ENCODE assay signal across 8 mouse cellular contexts in the genomic region with DNA sequence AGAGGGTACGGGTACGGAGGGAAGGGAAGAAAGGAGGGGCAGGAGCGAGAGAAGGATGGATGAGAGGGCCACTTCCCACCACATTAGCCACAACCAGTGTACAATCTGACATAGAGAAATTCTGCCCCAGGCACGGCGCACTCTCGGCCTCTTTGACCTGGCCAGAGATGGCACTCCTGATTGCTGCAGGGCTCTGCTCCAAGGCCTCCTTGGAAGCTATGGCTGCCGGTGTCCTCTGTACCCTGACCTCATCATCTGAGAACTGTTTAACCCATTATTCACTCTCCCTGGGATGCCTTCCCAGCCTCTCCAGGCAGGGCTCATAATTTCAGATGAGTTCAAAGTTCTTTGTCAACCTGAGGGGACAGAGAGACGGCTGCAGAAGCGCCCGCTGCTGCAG.
DNase-seq lines count a peak whose midpoint lies in the region; ATAC-seq and TF ChIP-seq lines count a peak whose summit lies in the region.

No protein-coding gene starts in this region.

- peak overlapping the region; percentile 46 for H3K4me2 ChIP-seq in hindbrain, embryonic 12.5 days (replicated peaks)
- H3K4me2 ChIP-seq in limb, embryonic 13.5 days (replicated peaks), result peak overlapping the region; percentile 60

- peaks cover 68% of the 10 kb centered on the region for H3K4me1 ChIP-seq in E14TG2a.4 (replicated peaks; ENCODE audit: low read depth, low read length)
- peaks cover 68% of the 10 kb centered on the region for H3K4me1 ChIP-seq in hindbrain, embryonic 12.5 days
- H3K4me1 ChIP-seq in limb, embryonic 13.5 days, result peaks cover 63% of the 10 kb centered on the region
- peaks cover 11% of the 10 kb centered on the region for H3K4me1 ChIP-seq in thymus, adult 2 months (replicated peaks; ENCODE audit: control insufficient read depth, insufficient read depth, low read length)

- peak overlapping the region; percentile 100 for H3K27ac ChIP-seq in hindbrain, embryonic 12.5 days
- H3K27ac ChIP-seq in limb, embryonic 13.5 days, result no peak overlapping the region; the same call in 1 of the 2 replicates
- no peak overlapping the region for H3K27ac ChIP-seq in thymus, adult 2 months (ENCODE audit: control insufficient read depth, insufficient read depth, low read length)

- H3K27me3 ChIP-seq in E14TG2a.4 (ENCODE audit: insufficient read depth, low read length), result peaks cover 76% of the 10 kb centered on the region
- no peaks in the 10 kb centered on the region for H3K27me3 ChIP-seq in hindbrain, embryonic 12.5 days
- no peaks in the 10 kb centered on the region for H3K27me3 ChIP-seq in limb, embryonic 13.5 days
- H3K27me3 ChIP-seq in thymus, adult 2 months (ENCODE audit: control insufficient read depth, insufficient read depth, low read length), result no peaks in the 10 kb centered on the region; the same call in 1 of the 2 replicates

- ATAC-seq in hindbrain, embryonic 12.5 days (ENCODE audit: low FRiP score), result no peak
- no peak for ATAC-seq in limb, embryonic 13.5 days (ENCODE audit: low FRiP score, low read depth)

- H3K9me3 ChIP-seq in E14TG2a.4 (ENCODE audit: low read length), result no peaks in the 10 kb centered on the region
- no peaks in the 10 kb centered on the region for H3K9me3 ChIP-seq in hindbrain, embryonic 12.5 days (replicated peaks)
- H3K9me3 ChIP-seq in limb, embryonic 13.5 days, result no peaks in the 10 kb centered on the region

- peak; percentile 62 for DNase-seq in adrenal gland, postnatal 10 days
- DNase-seq in adrenal gland, adult 8-10 months, result no peak
- no peak for DNase-seq in thymus, postnatal 36 days
- DNase-seq in thymus, adult 2 months, result no peak
- no peak for DNase-seq in left cerebral cortex, adult 9 months (ENCODE audit: low spot score in 2 of 2)

- H3K4me3 ChIP-seq in E14TG2a.4 (replicated peaks; ENCODE audit: low read length), result peak overlapping the region; percentile 57
- H3K4me3 ChIP-seq in hindbrain, embryonic 12.5 days, result no peak overlapping the region; the same call in 1 of the 2 replicates
- H3K4me3 ChIP-seq in limb, embryonic 13.5 days, result peak overlapping the region; percentile 24
- no peak overlapping the region for H3K4me3 ChIP-seq in thymus, adult 2 months (ENCODE audit: control insufficient read depth, insufficient read depth, low read length)

- no peaks in the 10 kb centered on the region for H3K36me3 ChIP-seq in E14TG2a.4 (ENCODE audit: insufficient read depth, low read length)
- no peaks in the 10 kb centered on the region for H3K36me3 ChIP-seq in hindbrain, embryonic 12.5 days
- no peaks in the 10 kb centered on the region for H3K36me3 ChIP-seq in limb, embryonic 13.5 days
- no peaks in the 10 kb centered on the region for H3K36me3 ChIP-seq in thymus, adult 2 months (ENCODE audit: control insufficient read depth, insufficient read depth, low read length)

- H3K9ac ChIP-seq in hindbrain, embryonic 12.5 days, result peak overlapping the region; percentile 57; the same call in 1 of the 2 replicates
- peak overlapping the region; percentile 60 for H3K9ac ChIP-seq in limb, embryonic 13.5 days

- no peak for TF ChIP-seq CTCF in E14TG2a.4 (conservative IDR thresholded peaks at IDR 0.05; ENCODE audit: low read length)
- no peak for TF ChIP-seq CTCF in thymus, adult 2 months (IDR thresholded peaks at IDR 0.05; ENCODE audit: borderline replicate concordance, control insufficient read depth, extremely low read depth, insufficient read depth, low read length, poor library complexity)

- no peak for TF ChIP-seq POLR2A in thymus, adult 2 months (IDR thresholded peaks at IDR 0.05; ENCODE audit: control insufficient read depth, extremely low read depth, insufficient read depth, low read length, poor library complexity)

- WGBS in hindbrain, embryonic 12.5 days, result 35% methylated on average over 10 of the region's 10 CpGs
- 40% methylated on average over 10 of the region's 10 CpGs for WGBS in limb, embryonic 13.5 days
- WGBS in thymus, adult 2 months, result 72% methylated on average over 10 of the region's 10 CpGs

Comparison
In these comparisons a context has a peak if more than half of its experiments do, and no peak if none do; other contexts are left out.
1. H3K4me3 ChIP-seq: peak in E14TG2a.4 (single experiment) and limb, embryonic 13.5 days (single experiment); none in hindbrain, embryonic 12.5 days (single experiment) and thymus, adult 2 months (single experiment).